Mouse (Mus musculus): ENCODE results near the gene Itgb6.

- no peak for TF ChIP-seq FLI1 (IDR thresholded peaks at IDR 0.05; ENCODE audit: low read length)
- TF ChIP-seq GATA1 (IDR thresholded peaks at IDR 0.05; ENCODE audit: borderline replicate concordance, low read length), result no peak
These were observed 38.3 kb downstream of the Itgb6 start for GRCm38 (mm10) chr2:60684168-60684567.

All from megakaryocyte, embryonic 14.5 days (primary cell).